Mouse (Mus musculus): ENCODE measurements around the gene Il22ra1.
"Not testable (repeated sequence)": the region's sequence is repeated elsewhere in the genome, so short reads cannot be mapped to it uniquely, and the experiment has no call there.

Gene Il22ra1

GRCm38 (mm10) chr4:135727817-135728216, at the start of gene Il22ra1:
Gene Il22ra1, plus strand, starts transcription at chr4:135728172.
- DNase-seq (ENCODE audit: low read depth, low spot score) = no peak

GRCm38 (mm10) chr4:135679316-135679715, 48.7 kb upstream of the Il22ra1 start:
- DNase-seq (ENCODE audit: low read depth, low spot score) = no peak

GRCm38 (mm10) chr4:135681789-135682188, 46.2 kb upstream of the Il22ra1 start:
- DNase-seq (ENCODE audit: low read depth, low spot score) = no peak

- DNase-seq (ENCODE audit: low read depth, low spot score) = no peak
Observed at GRCm38 (mm10) chr4:135683553-135683952, 44.4 kb upstream of the Il22ra1 start.

GRCm38 (mm10) chr4:135684731-135685130, 43.2 kb upstream of the Il22ra1 start:
- no peak for DNase-seq (ENCODE audit: low read depth, low spot score)

GRCm38 (mm10) chr4:135685906-135686567, 41.9 kb upstream of the Il22ra1 start, which contains the start of gene Ifnlr1:
Gene Ifnlr1, plus strand, starts transcription at chr4:135686287.
- DNase-seq (ENCODE audit: low read depth, low spot score) = no peak

GRCm38 (mm10) chr4:135686568-135686953, 41.4 kb upstream of the Il22ra1 start:
- DNase-seq (ENCODE audit: low read depth, low spot score) = no peak

GRCm38 (mm10) chr4:135689797-135690196, 38.2 kb upstream of the Il22ra1 start:
- DNase-seq (ENCODE audit: low read depth, low spot score) = no peak

- no peak for DNase-seq (ENCODE audit: low read depth, low spot score)
Observed at GRCm38 (mm10) chr4:135690241-135690640, 37.7 kb upstream of the Il22ra1 start.

- no peak for DNase-seq (ENCODE audit: low read depth, low spot score)
Observed at GRCm38 (mm10) chr4:135692916-135693315, 35.1 kb upstream of the Il22ra1 start.

GRCm38 (mm10) chr4:135698498-135698897, 29.5 kb upstream of the Il22ra1 start:
- no peak for DNase-seq (ENCODE audit: low read depth, low spot score)

- DNase-seq (ENCODE audit: low read depth, low spot score) = no peak
Observed at GRCm38 (mm10) chr4:135703497-135703896, 24.5 kb upstream of the Il22ra1 start.

- no peak for DNase-seq (ENCODE audit: low read depth, low spot score)
Observed at GRCm38 (mm10) chr4:135704016-135704415, 24.0 kb upstream of the Il22ra1 start.

- no peak for DNase-seq (ENCODE audit: low read depth, low spot score)
Observed at GRCm38 (mm10) chr4:135706045-135706444, 21.9 kb upstream of the Il22ra1 start.

- DNase-seq (ENCODE audit: low read depth, low spot score) = peak; percentile 62
Observed at GRCm38 (mm10) chr4:135709072-135709564, 18.9 kb upstream of the Il22ra1 start.

- DNase-seq (ENCODE audit: low read depth, low spot score) = no peak
Observed at GRCm38 (mm10) chr4:135709621-135710020, 18.4 kb upstream of the Il22ra1 start.

- no peak for DNase-seq (ENCODE audit: low read depth, low spot score)
Observed at GRCm38 (mm10) chr4:135710392-135710791, 17.6 kb upstream of the Il22ra1 start.

GRCm38 (mm10) chr4:135714776-135715175, 13.2 kb upstream of the Il22ra1 start:
- no peak for DNase-seq (ENCODE audit: low read depth, low spot score)

GRCm38 (mm10) chr4:135716438-135716837, 11.5 kb upstream of the Il22ra1 start:
- DNase-seq (ENCODE audit: low read depth, low spot score) = not testable (repeated sequence)

- no peak for DNase-seq (ENCODE audit: low read depth, low spot score)
Observed at GRCm38 (mm10) chr4:135722540-135723290, 5.3 kb upstream of the Il22ra1 start.

GRCm38 (mm10) chr4:135726416-135726815, 1.6 kb upstream of the Il22ra1 start:
- DNase-seq (ENCODE audit: low read depth, low spot score) = no peak

- DNase-seq (ENCODE audit: low read depth, low spot score) = no peak
Observed at GRCm38 (mm10) chr4:135730204-135730603, 2.2 kb downstream of the Il22ra1 start.

- DNase-seq (ENCODE audit: low read depth, low spot score) = no peak
Observed at GRCm38 (mm10) chr4:135730951-135731350, 3.0 kb downstream of the Il22ra1 start.
